Mouse (Mus musculus) frontal cortex, adult (tissue): ENCODE measurements around the gene Unc5a.

ENCODE experiments used
- ATAC-seq: cut with Nextera tagmentation; 2 replicates; pipeline ENCODE4 v1.9.2; 2017; ENCODE audit warnings: mild to moderate bottlenecking, moderate library complexity, mixed read lengths; ENCODE audit not compliant: low TSS enrichment

Gene Unc5a

GRCm38 (mm10) chr13:54948531-54949493 is at the start of gene Unc5a:
Unc5a (plus strand) TSS chr13:54949411.
- peak; percentile 41 for ATAC-seq

- ATAC-seq, result no peak
Observed at GRCm38 (mm10) chr13:54912053-54912452, 37.2 kb upstream of the Unc5a start.

DNA sequence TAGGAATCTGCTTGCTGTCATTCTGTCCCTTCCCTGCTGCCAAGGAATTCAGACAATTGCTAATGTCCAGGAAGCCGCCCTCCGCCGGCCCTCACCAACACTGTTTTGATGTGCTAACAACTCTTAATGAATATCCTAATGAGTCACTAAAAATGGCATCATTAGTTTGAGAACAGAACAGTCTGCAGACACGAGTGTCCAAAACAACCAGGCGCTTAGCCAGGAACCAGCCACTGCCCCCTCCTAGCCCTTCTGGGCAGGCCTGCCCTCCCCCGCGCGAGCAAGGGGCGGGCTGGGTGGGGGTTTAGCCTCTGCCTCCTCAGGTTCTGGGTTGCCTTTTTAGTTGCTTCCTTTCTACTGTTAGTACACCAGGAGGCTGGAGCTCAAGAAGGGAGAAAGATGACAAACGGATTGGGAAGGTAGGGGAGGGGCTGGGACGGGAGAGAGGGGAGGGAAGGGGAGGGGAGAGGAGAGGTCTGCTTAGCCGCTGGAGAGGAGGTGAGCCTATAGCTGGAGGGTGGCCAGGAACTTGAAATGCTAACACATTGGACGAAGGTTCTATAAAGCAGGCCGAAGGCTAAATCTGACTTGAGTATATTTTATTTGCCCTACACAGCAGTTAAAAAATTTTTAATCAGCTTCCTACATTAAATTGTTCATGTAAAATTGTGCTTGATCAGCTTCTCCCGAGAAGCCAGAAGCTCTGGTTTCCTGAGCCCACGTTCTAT is 36.2 kb upstream of the Unc5a start:
- ATAC-seq, result no peak

- no peak for ATAC-seq
Observed at GRCm38 (mm10) chr13:54916644-54917043, 32.6 kb upstream of the Unc5a start.

DNA sequence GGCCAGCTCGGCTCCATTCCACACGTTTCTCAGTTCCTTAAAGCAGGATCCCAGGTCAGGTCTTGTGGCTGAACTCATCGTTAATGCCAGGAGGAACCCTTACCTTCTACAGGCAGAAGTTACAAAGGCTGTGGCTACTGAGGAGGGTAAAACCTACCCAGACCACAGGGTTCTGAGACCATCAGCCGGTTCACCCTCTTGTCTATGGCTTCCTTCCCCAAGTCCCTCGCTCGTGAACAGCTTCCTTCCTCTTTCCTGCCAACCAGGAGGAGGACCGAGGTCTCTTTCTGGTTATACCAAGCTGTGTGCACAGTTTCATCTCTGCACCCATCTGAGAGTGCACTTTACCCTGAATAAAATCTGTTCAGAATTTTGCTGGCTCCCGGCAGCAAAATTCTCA is 30.3 kb upstream of the Unc5a start:
- ATAC-seq, result no peak

DNA sequence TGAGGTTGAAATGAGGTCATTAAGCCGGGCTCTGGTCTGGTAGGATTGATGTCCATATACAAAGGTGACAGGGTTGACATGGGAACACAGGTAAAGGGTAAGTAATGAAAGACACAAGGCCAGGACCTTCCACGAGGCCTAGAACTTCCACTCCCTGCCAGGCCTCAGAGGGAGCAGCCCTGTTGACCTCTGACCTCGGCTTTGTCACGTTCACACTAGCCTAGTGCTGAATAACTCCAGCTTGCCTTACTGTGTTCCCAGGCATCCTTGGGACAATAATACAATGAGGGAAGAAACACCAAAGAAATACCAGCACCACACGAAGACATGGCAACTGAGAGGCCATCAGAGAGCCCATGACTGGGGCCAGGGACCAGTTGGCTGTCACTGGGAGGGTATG is 29.5 kb upstream of the Unc5a start:
- no peak for ATAC-seq

DNA sequence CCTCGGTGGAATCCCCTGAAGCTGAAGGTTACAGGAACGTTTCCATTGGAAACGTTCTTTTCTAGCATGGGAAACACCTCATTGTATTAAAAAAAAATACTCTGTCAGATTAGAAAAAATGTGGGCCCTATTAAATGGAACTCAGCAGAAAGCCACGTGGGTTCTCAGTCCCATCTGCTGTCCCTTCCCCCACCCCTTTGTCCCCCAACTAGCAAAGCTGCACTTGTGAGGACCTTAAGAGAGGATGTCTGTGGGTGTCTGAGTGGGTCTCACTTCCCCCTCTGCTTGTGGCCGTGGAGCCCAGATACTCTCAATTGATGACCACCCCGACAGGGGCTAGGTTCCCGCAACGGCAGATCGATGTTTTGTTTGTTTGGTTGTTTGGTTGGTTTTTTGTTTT is 27.5 kb upstream of the Unc5a start:
- ATAC-seq, result no peak

DNA sequence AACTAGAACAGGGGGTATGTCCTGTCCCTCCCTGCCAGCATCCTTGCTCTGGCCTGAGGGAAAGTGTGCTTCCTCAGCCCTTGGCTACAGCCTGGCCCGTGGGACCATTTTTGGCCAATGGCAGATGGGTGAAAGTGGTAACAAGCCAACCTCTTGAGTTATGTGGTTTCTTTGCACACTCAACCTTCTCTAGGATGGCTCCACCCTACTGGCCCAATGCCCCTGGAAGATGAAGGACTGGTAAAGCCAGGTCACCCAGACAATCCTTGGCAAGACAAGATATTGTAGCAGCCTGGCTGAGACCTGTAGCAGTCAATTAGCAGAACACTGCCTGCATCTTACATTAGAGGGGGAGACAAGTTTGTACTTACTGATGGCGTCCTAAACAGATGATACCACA is 25.5 kb upstream of the Unc5a start:
- ATAC-seq, result no peak

- ATAC-seq, result peak; percentile 27; the same call in 1 of the 2 replicates
Observed at GRCm38 (mm10) chr13:54925466-54925865, 23.7 kb upstream of the Unc5a start.

GRCm38 (mm10) chr13:54926654-54927053 is 22.6 kb upstream of the Unc5a start:
- ATAC-seq, result peak; percentile 50

- no peak for ATAC-seq
Observed at GRCm38 (mm10) chr13:54930123-54930522, 19.1 kb upstream of the Unc5a start.

DNA sequence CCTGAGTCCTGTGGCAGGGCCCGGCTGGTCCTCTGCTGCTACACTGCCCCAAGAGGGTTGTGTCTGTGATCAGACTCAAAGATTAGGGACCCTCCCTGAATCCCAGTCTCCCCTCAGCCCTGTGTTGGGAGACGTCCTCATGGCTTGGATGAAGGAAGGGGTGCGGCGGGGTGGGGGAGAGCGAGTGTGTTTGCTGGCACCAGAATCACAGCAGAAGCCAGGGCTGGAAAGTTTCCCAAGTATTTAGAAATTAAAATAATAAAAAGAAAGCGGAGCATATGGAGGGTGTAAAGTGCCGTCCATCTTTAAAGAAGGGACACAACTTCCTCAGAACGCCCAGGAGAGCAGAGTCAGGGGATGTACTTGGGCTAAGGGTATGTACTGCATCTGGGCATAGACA is 14.3 kb upstream of the Unc5a start:
- ATAC-seq, result no peak

- peak; percentile 34; the same call in 1 of the 2 replicates for ATAC-seq
Observed at GRCm38 (mm10) chr13:54936173-54936572, 13.0 kb upstream of the Unc5a start.

DNA sequence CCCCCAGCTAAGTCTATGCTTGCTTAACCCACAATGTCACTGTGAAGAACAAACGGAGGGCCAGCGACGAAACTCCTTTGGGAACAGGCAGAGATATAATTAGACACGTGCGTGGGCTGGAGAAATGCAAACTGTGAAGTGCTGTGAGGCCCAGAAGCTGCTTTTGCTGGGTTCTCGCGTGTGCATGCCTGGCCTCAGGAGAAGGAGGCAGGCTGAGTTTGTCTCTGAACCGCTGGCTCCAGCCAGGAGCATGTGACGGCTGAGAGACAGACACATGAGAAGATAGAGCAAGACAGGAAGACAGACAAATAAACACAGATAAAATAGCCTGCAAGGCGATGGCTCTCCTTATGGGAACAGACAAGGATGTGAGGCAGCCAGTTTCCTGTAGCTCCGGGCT is 11.3 kb upstream of the Unc5a start:
- ATAC-seq, result peak; percentile 83

- ATAC-seq, result peak; percentile 24; the same call in 1 of the 2 replicates
Observed at GRCm38 (mm10) chr13:54938493-54938892, 10.7 kb upstream of the Unc5a start.

DNA sequence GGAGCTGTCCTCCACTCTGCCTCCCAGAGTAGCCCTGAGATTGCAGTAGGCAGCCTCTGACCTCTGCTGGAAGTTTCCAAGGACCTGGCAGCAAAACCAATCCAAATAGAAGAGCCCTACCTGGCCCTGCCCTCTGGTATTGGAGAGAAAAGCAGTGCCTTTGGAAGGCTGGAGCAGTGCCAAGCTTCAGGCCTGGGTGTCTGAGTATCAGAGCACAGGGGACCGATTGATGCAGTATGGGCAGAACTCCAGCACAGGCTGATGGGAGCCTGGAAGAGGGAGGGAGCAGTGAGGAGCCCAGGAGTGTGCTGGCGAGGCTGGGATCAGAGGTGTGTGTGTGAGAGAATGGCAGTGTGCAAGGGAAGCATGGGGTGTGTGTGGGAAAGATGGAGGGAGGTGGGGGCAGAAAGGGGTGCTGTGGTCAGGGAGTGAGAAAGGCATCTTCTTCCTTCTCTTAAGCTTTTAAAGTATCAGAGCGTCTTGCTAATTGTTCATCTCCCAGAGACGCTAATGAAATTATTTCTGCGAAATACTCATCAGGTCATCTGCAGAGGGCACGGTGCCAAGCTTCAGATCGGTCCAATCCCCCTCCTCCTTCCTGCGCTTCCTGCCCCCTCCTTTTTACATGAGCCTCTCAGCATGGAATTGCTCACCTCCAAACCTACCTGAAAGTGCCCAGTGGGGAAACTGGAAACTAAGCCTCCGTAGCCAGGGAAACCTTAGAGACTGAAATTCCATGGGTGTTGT is 4.6 kb upstream of the Unc5a start:
- no peak for ATAC-seq

GRCm38 (mm10) chr13:54945332-54945731 is 3.9 kb upstream of the Unc5a start:
- no peak for ATAC-seq

- ATAC-seq, result peak; percentile 36
Observed at GRCm38 (mm10) chr13:54946406-54946805, 2.8 kb upstream of the Unc5a start.

DNA sequence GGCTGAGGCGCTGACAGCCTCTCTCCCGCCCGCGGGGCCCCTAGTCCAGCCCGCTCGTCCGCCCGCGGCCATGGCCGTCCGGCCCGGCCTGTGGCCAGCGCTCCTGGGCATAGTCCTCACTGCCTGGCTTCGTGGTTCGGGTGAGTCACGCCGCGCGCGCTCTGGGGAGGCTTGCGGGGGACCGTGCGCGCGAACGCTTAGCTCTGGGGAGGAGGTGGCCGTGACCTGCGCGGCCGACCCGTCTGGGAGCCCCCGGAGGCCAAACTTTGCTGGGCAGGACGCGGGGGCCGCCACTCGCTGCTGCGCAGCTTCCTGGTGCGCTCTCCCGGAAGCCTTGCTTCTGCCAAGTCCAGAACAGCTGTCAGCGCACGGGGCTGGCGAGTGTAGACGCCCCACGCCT is 381 bp downstream of the Unc5a start:
- 0 out of 2 replicates have a peak, but pooled peaks have one; percentile 10 for ATAC-seq

DNA sequence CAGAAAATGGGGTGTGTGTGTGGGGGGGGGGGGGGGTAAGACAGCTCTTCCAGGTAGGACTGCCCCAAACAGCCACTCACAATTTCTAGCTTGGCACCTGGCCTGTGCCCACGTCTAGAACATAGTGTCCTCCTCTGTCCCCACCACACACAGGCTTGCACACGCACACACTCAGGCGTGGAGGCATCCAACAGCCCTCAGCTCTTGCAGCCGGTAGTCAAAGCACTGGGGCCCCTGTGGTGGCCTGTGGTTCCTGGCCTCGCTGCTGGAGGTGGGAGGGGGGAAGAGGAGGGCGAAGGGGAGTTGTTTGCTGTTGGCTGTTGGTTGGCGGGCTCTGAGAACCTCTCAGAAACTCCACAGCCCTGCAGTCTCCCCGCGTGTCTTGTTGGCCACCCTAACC is 920 bp downstream of the Unc5a start:
- no peak for ATAC-seq

DNA sequence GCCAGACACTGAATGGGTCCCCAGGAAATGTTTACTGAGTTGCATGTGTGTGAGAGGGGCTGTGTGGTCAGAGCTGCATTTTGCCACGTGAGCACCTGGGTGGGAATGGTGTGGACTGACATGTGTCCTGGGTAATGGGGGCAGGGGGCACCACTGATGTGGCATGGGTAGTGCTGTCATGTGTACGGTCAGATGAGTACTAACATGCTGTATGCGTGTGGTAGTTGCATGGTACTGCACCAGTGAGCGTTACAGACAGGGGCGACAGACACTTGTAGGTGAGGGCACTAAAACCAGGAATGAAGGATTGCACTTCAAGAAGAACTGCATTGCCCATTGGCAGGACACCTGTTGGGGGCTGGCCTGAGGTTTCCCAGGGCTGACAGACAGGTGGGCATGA is 2.0 kb downstream of the Unc5a start:
- ATAC-seq, result no peak

GRCm38 (mm10) chr13:54954745-54955144 is 5.5 kb downstream of the Unc5a start:
- no peak for ATAC-seq
